Mouse (Mus musculus) frontal cortex, postnatal 36 days (tissue): ENCODE measurements around the gene Luc7l2.
A peak's percentile ranks its signal among the peaks of the same experiment; 100 is the strongest.

Source experiments
- DNase-seq, 2 experiments: peaks; one replicate each; pipeline ENCODE4 v3.0.0; 2022; ENCODE audit warnings: low spot score in 2 of 2

The Luc7l2 gene

DNA sequence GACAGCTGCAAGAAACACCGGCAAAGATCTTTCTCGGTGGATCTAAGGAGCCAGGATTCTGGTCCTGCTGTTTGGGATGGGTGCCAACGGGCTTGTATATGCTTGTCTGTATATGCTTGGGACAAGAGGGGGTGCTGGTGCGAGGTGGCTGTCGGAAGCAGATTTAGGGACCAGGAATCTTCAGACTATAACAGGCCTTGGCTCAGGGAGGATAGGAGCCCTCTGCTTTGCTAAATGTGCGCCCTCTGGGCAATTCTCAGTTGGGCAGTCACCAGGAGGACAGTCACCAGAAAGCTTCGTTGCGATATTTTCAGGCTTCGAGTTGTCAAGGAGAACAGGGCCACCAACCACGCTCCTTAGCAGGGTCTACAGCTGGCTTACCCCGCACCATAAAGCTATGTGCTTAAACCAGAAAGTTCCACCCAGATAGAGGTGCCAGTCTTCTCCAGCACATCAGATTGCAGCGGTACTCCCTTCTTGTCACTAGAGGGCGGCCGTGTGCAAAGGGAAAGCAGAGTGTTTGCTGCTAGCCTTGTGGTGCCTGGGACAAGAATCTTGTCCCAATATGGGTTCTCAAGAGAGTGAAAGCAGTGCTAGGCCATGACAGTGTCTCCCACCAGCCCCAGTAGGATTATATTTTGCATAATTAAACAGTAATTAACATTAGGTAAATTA lies 99.3 kb downstream of the Luc7l2 start:
- peak; percentile 68 to 71 for DNase-seq
